Mouse (Mus musculus): ENCODE data around the gene Sqstm1. TPM values are rescaled to one million over a fixed set of nuclear protein-coding genes. Genes with fewer than 3 reads are reported as not detected.

Gene Sqstm1
- polyA plus RNA-seq, 1 experiment from 2014 or later = 377 TPM

GRCm38 (mm10) chr11:50225611-50226378 is 15.2 kb upstream of the Sqstm1 start:
- WGBS = 4% methylated on average over 34 of the region's 34 CpGs
- H3K4me3 ChIP-seq (ENCODE audit: low read depth, low read length) = peak overlapping the region; percentile 84
- no peaks in the 10 kb centered on the region for H3K9me3 ChIP-seq (ENCODE audit: control insufficient read depth, low read length)
- peak overlapping the region; percentile 93 for H3K27ac ChIP-seq (ENCODE audit: low read depth, low read length)
- ATAC-seq (ENCODE audit: low read depth) = peak; percentile 27
- peak overlapping the region; percentile 97 for H3K4me2 ChIP-seq (ENCODE audit: low read depth, low read length)
- no peaks in the 10 kb centered on the region for H3K27me3 ChIP-seq (ENCODE audit: control insufficient read depth, insufficient read depth, low read length)
- 0 out of 2 replicates have a peak, but pooled peaks cover 2% of the 10 kb centered on the region for H3K36me3 ChIP-seq (ENCODE audit: control insufficient read depth, insufficient read depth, low read length)
- H3K9ac ChIP-seq (replicated peaks; ENCODE audit: low read depth, low read length) = peak overlapping the region; percentile 97
- H3K4me1 ChIP-seq (ENCODE audit: control insufficient read depth, insufficient read depth, low read length) = peaks cover 31% of the 10 kb centered on the region

GRCm38 (mm10) chr11:50224671-50225530 is 14.3 kb upstream of the Sqstm1 start:
- WGBS = 1% methylated on average over 62 of the region's 70 CpGs
- Histone ChIP-seq H3K27ac (ENCODE audit: low read depth, low read length) (peak overlapping the region; percentile 93), H3K36me3 (ENCODE audit: control insufficient read depth, insufficient read depth, low read length) (no peaks in the 10 kb centered on the region)

GRCm38 (mm10) chr11:50223783-50224662 is 13.4 kb upstream of the Sqstm1 start:
- ATAC-seq (ENCODE audit: low read depth) = peak; percentile 9
- WGBS = 9% methylated on average over 17 of the region's 17 CpGs
- Histone ChIP-seq H3K4me1 (ENCODE audit: control insufficient read depth, insufficient read depth, low read length) (peaks cover 31% of the 10 kb centered on the region), H3K27me3 (ENCODE audit: control insufficient read depth, insufficient read depth, low read length) (no peaks in the 10 kb centered on the region), H3K9me3 (ENCODE audit: control insufficient read depth, low read length) (no peaks in the 10 kb centered on the region), H3K27ac (ENCODE audit: low read depth, low read length) (peak overlapping the region; percentile 93), H3K36me3 (ENCODE audit: control insufficient read depth, insufficient read depth, low read length) (no peaks in the 10 kb centered on the region), H3K4me2 (ENCODE audit: low read depth, low read length) (peak overlapping the region; percentile 97), H3K9ac (replicated peaks; ENCODE audit: low read depth, low read length) (peak overlapping the region; percentile 97), H3K4me3 (ENCODE audit: low read depth, low read length) (peak overlapping the region; percentile 84)

More at GRCm38 (mm10) chr11:50224671-50225530, 14.3 kb upstream of the Sqstm1 start:
- Histone ChIP-seq H3K9ac (replicated peaks; ENCODE audit: low read depth, low read length) (peak overlapping the region; percentile 97), H3K4me1 (ENCODE audit: control insufficient read depth, insufficient read depth, low read length) (peaks cover 31% of the 10 kb centered on the region), H3K27me3 (ENCODE audit: control insufficient read depth, insufficient read depth, low read length) (no peaks in the 10 kb centered on the region), H3K9me3 (ENCODE audit: control insufficient read depth, low read length) (no peaks in the 10 kb centered on the region), H3K4me3 (ENCODE audit: low read depth, low read length) (peak overlapping the region; percentile 84), H3K4me2 (ENCODE audit: low read depth, low read length) (peak overlapping the region; percentile 97)
- peak; percentile 85 for ATAC-seq (ENCODE audit: low read depth)

GRCm38 (mm10) chr11:50222559-50223276 is 12.1 kb upstream of the Sqstm1 start:
- Histone ChIP-seq H3K27me3 (ENCODE audit: control insufficient read depth, insufficient read depth, low read length) (no peaks in the 10 kb centered on the region), H3K4me2 (ENCODE audit: low read depth, low read length) (peak overlapping the region; percentile 97), H3K27ac (ENCODE audit: low read depth, low read length) (no peak overlapping the region), H3K4me3 (ENCODE audit: low read depth, low read length) (no peak overlapping the region), H3K36me3 (ENCODE audit: control insufficient read depth, insufficient read depth, low read length) (no peaks in the 10 kb centered on the region), H3K9me3 (ENCODE audit: control insufficient read depth, low read length) (no peaks in the 10 kb centered on the region), H3K4me1 (ENCODE audit: control insufficient read depth, insufficient read depth, low read length) (peaks cover 31% of the 10 kb centered on the region), H3K9ac (replicated peaks; ENCODE audit: low read depth, low read length) (no peak overlapping the region)
- WGBS = 44% methylated on average over 7 of the region's 7 CpGs
- no peak for ATAC-seq (ENCODE audit: low read depth)

GRCm38 (mm10) chr11:50219833-50220232 is 9.2 kb upstream of the Sqstm1 start:
- WGBS = 52% methylated on average over 2 of the region's 2 CpGs
- Histone ChIP-seq H3K4me2 (ENCODE audit: low read depth, low read length) (no peak overlapping the region), H3K27me3 (ENCODE audit: control insufficient read depth, insufficient read depth, low read length) (no peaks in the 10 kb centered on the region), H3K27ac (ENCODE audit: low read depth, low read length) (no peak overlapping the region), H3K4me1 (ENCODE audit: control insufficient read depth, insufficient read depth, low read length) (peaks cover 14% of the 10 kb centered on the region), H3K9me3 (ENCODE audit: control insufficient read depth, low read length) (no peaks in the 10 kb centered on the region), H3K4me3 (ENCODE audit: low read depth, low read length) (no peak overlapping the region), H3K36me3 (ENCODE audit: control insufficient read depth, insufficient read depth, low read length) (no peaks in the 10 kb centered on the region), H3K9ac (replicated peaks; ENCODE audit: low read depth, low read length) (no peak overlapping the region)
- ATAC-seq (ENCODE audit: low read depth) = no peak

GRCm38 (mm10) chr11:50217811-50218210 is 7.2 kb upstream of the Sqstm1 start:
- WGBS = 68% methylated on average over 4 of the region's 4 CpGs
- Histone ChIP-seq H3K4me2 (ENCODE audit: low read depth, low read length) (no peak overlapping the region), H3K36me3 (ENCODE audit: control insufficient read depth, insufficient read depth, low read length) (no peaks in the 10 kb centered on the region), H3K27me3 (ENCODE audit: control insufficient read depth, insufficient read depth, low read length) (no peaks in the 10 kb centered on the region), H3K4me3 (ENCODE audit: low read depth, low read length) (no peak overlapping the region), H3K4me1 (ENCODE audit: control insufficient read depth, insufficient read depth, low read length) (peaks cover 3% of the 10 kb centered on the region; the same call in 1 of the 2 replicates), H3K9me3 (ENCODE audit: control insufficient read depth, low read length) (no peaks in the 10 kb centered on the region), H3K9ac (replicated peaks; ENCODE audit: low read depth, low read length) (no peak overlapping the region), H3K27ac (ENCODE audit: low read depth, low read length) (no peak overlapping the region)
- no peak for ATAC-seq (ENCODE audit: low read depth)

- Histone ChIP-seq H3K4me2 (ENCODE audit: low read depth, low read length) (no peak overlapping the region), H3K4me3 (ENCODE audit: low read depth, low read length) (no peak overlapping the region), H3K27me3 (ENCODE audit: control insufficient read depth, insufficient read depth, low read length) (no peaks in the 10 kb centered on the region), H3K9me3 (ENCODE audit: control insufficient read depth, low read length) (no peaks in the 10 kb centered on the region), H3K9ac (replicated peaks; ENCODE audit: low read depth, low read length) (no peak overlapping the region), H3K36me3 (ENCODE audit: control insufficient read depth, insufficient read depth, low read length) (no peaks in the 10 kb centered on the region), H3K4me1 (ENCODE audit: control insufficient read depth, insufficient read depth, low read length) (no peaks in the 10 kb centered on the region), H3K27ac (ENCODE audit: low read depth, low read length) (no peak overlapping the region)
- 72% methylated on average over 4 of the region's 4 CpGs for WGBS
- ATAC-seq (ENCODE audit: low read depth) = no peak
These were observed 6.2 kb upstream of the Sqstm1 start for GRCm38 (mm10) chr11:50216724-50217366.

Measured in neural tube, embryonic 14.5 days (tissue).